Mouse (Mus musculus): ENCODE measurements around the gene Omt2b.
"Not testable (repeated sequence)": the region's sequence is repeated elsewhere in the genome, so short reads cannot be mapped to it uniquely, and the experiment has no call there.

- TF ChIP-seq CTCF (IDR thresholded peaks at IDR 0.05; ENCODE audit: borderline replicate concordance, insufficient read depth, low read length); POLR2A (IDR thresholded peaks at IDR 0.05; ENCODE audit: low read depth, low read length): not testable (repeated sequence)
Observed at GRCm38 (mm10) chr9:78289063-78289462, 38.3 kb upstream of the Omt2b start.

Measured in embryonic fibroblast, embryonic 13.5 days (primary cell).